Mouse (Mus musculus): ENCODE measurements around the gene Lypd6b.

Gene Lypd6b

DNA sequence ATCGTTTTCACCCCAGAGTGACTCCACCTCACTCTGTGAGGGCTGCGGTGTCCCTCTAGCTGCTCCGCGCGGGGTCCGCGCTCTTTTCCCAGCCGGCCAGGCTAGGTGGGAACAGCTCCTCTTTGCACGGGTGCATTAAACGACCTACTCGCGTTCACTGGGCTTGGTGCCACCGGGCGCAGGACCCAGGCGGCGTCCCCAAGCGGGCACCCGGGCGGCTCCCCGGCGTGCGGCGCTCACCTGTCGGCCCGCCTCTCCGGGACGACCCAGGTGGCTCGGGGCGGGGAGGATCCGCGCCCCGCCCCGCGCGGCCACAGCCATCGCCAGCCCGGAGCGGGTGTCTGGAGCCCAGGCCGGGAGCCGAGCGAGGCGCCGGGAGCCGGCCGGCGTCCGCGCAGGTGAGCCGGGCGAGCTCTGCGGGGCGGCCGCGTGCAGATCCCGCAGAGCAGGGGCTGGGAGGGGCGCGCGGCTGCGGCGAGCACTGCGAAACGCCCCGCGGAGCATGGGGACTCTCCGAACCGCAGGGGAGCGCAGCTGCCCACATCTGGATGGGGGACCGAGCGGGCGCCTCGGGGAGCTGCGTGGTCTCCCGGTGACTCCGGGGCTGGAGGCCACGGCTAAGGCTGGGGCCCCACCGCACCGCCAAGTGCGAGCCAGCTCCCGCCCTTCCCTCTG lies at the start of gene Lypd6b:
Gene Lypd6b (plus strand): TSS at position 313 of the 675 bp plus-strand sequence.
- peak within 1 kb of the TSS; percentile 83 for H3K4me3 ChIP-seq (replicated peaks; ENCODE audit: low read length)
- TF ChIP-seq CTCF (conservative IDR thresholded peaks at IDR 0.05; ENCODE audit: low read length): no peak
- TF ChIP-seq POU5F1 (IDR thresholded peaks at IDR 0.05; ENCODE audit: borderline replicate concordance, low read length): no peak
- no peak for TF ChIP-seq NANOG (IDR thresholded peaks at IDR 0.05; ENCODE audit: borderline replicate concordance, low read length)
- H3K4me1 ChIP-seq (replicated peaks; ENCODE audit: low read depth, low read length): peaks cover 12% of the 10 kb centered on the region
- no peaks in the 10 kb centered on the region for H3K36me3 ChIP-seq (ENCODE audit: insufficient read depth, low read length)
- H3K9me3 ChIP-seq (ENCODE audit: low read length): no peaks in the 10 kb centered on the region
- H3K27me3 ChIP-seq (ENCODE audit: insufficient read depth, low read length): peaks cover 65% of the 10 kb centered on the region

DNA sequence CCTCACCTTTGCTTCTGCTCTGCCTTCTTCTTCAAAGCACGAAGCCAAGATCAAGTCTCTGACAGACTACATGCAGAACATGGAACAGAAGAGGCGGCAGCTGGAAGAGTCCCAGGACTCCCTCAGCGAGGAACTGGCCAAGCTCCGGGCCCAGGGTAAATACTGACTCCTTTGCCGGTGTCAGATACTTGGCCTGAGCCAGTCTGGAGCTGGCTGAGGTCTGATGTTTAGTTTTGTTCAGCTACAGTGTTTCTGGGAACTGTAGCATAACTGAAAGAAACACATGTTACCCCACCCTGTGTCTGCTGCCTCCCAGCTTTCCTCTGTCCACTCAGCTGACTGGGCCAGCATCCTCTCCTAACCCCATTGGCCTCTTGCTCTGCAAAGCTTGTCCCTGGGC lies 48.4 kb upstream of the Lypd6b start:
- H3K27me3 ChIP-seq (ENCODE audit: insufficient read depth, low read length): no peaks in the 10 kb centered on the region
- H3K36me3 ChIP-seq (ENCODE audit: insufficient read depth, low read length): peaks cover 31% of the 10 kb centered on the region
- H3K4me1 ChIP-seq (replicated peaks; ENCODE audit: low read depth, low read length): peaks cover 11% of the 10 kb centered on the region
- no peak for TF ChIP-seq POU5F1 (IDR thresholded peaks at IDR 0.05; ENCODE audit: borderline replicate concordance, low read length)
- no peak for TF ChIP-seq NANOG (IDR thresholded peaks at IDR 0.05; ENCODE audit: borderline replicate concordance, low read length)
- no peak for TF ChIP-seq CTCF (conservative IDR thresholded peaks at IDR 0.05; ENCODE audit: low read length)
- H3K4me3 ChIP-seq (replicated peaks; ENCODE audit: low read length): no peak overlapping the region
- H3K9me3 ChIP-seq (ENCODE audit: low read length): no peaks in the 10 kb centered on the region

DNA sequence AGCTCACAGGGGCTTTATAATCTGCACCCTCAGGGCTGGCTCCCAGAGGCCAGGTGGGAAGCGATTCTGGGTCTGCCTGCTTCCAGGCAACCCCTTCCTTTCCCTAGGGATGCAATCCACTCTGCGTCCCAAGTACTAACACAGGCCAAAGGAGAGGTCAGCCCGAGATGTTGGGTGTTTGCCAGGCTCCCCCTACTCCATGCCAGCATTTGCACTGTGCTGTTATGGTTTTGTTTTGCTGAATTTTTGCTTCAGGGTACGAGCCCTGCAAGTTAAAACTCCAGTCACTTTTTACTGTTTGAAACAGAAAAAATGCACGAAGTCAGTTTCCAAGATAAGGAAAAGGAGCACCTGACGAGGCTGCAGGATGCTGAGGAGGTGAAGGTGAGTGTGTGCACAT lies 46.5 kb upstream of the Lypd6b start:
- Histone ChIP-seq H3K36me3 (ENCODE audit: insufficient read depth, low read length) (peaks cover 23% of the 10 kb centered on the region), H3K9me3 (ENCODE audit: low read length) (no peaks in the 10 kb centered on the region)
- no peak for TF ChIP-seq POU5F1 (IDR thresholded peaks at IDR 0.05; ENCODE audit: borderline replicate concordance, low read length)
- no peak for TF ChIP-seq NANOG (IDR thresholded peaks at IDR 0.05; ENCODE audit: borderline replicate concordance, low read length)
- no peak for TF ChIP-seq CTCF (conservative IDR thresholded peaks at IDR 0.05; ENCODE audit: low read length)

DNA sequence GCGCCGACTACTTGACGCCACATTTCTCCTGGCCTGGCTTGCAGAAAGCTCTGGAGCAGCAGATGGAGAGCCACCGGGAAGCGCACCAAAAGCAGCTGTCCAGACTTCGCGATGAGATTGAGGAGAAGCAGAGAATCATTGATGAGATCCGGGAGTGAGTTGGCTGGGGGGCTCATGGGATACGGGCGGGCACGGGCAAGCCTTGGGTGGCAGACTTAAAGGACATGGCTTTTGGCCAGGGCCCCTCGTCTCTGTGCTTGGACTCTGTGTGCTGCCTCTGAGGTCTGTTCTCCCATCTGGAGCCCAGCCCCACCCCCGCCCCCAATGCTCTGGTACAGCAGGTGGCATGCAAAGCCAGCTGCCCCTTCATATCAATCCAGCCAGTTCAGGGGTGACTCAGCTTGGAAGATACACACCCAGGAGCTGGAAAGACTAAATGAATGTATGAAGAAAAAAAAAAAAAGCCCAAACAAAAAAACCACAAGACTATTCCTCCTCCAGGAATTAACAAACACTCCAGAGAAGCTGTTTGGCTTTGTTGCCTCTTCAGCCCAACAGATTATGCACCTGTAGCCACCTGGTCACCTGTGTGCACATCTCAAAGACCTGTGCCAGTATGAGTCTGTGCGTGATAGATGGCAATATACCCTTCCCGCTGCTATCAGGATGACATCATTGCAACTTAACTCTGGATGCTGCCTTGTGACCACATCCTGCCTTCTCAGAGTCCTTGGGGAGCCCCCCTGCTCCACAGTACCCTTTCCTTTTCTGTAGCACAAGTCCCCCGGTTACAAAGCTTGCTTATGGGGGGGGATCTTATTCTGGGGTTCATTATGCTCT lies 45.4 kb upstream of the Lypd6b start:
- Histone ChIP-seq H3K4me3 (replicated peaks; ENCODE audit: low read length) (no peak overlapping the region), H3K36me3 (ENCODE audit: insufficient read depth, low read length) (peaks cover 24% of the 10 kb centered on the region)
- TF ChIP-seq POU5F1 (IDR thresholded peaks at IDR 0.05; ENCODE audit: borderline replicate concordance, low read length) (no peak), CTCF (conservative IDR thresholded peaks at IDR 0.05; ENCODE audit: low read length) (no peak), NANOG (IDR thresholded peaks at IDR 0.05; ENCODE audit: borderline replicate concordance, low read length) (no peak)

More for the DNA sequence above, 46.5 kb upstream of the Lypd6b start:
- peaks cover 26% of the 10 kb centered on the region for H3K4me1 ChIP-seq (replicated peaks; ENCODE audit: low read depth, low read length)
- no peak overlapping the region for H3K4me3 ChIP-seq (replicated peaks; ENCODE audit: low read length)
- no peaks in the 10 kb centered on the region for H3K27me3 ChIP-seq (ENCODE audit: insufficient read depth, low read length)

DNA sequence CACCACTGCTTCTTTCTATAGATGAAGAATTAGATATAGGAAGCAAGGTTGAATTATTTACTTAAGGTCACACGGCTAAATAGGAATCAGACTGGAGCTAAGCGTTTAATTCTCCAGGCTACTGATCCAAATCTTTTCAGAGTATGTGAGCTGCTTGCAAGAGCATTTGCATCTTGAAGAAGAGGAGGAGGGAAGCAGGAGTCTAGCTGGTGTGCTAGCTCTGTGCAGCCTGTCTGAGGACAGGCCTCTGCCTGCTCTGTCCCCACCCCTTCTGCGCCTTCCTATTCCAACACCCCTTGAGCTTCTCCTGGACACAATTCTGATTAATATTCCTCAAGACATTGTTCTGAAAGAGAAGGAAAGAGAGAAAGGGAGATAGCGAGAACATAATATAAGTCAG lies 44.6 kb upstream of the Lypd6b start:
- peaks cover 26% of the 10 kb centered on the region for H3K4me1 ChIP-seq (replicated peaks; ENCODE audit: low read depth, low read length)
- H3K27me3 ChIP-seq (ENCODE audit: insufficient read depth, low read length): no peaks in the 10 kb centered on the region
- no peaks in the 10 kb centered on the region for H3K9me3 ChIP-seq (ENCODE audit: low read length)
- H3K36me3 ChIP-seq (ENCODE audit: insufficient read depth, low read length): peaks cover 26% of the 10 kb centered on the region
- H3K4me3 ChIP-seq (replicated peaks; ENCODE audit: low read length): no peak overlapping the region
- TF ChIP-seq POU5F1 (IDR thresholded peaks at IDR 0.05; ENCODE audit: borderline replicate concordance, low read length): no peak
- TF ChIP-seq NANOG (IDR thresholded peaks at IDR 0.05; ENCODE audit: borderline replicate concordance, low read length): no peak
- no peak for TF ChIP-seq CTCF (conservative IDR thresholded peaks at IDR 0.05; ENCODE audit: low read length)

More for the DNA sequence above, 45.4 kb upstream of the Lypd6b start:
- no peaks in the 10 kb centered on the region for H3K27me3 ChIP-seq (ENCODE audit: insufficient read depth, low read length)
- peaks cover 26% of the 10 kb centered on the region for H3K4me1 ChIP-seq (replicated peaks; ENCODE audit: low read depth, low read length)
- H3K9me3 ChIP-seq (ENCODE audit: low read length): no peaks in the 10 kb centered on the region

DNA sequence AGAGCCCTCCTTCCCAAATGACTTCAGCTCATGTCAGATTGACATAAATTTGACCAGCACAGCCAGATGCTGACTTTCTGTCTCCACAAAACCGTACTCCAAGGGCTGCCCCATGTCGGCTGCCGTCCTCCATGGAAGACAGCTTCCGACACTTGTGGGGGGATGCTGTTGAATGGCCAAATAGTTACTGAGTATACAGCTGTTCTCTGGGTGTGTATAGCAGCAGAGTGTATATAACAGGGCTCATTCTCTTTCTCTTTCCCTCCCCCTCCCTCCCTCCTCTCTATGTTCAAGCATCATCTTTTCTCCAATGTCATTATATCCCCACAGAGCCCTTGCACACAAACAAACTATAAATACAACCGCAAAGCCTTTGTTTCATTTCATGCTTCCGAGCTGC lies 43.7 kb upstream of the Lypd6b start:
- Histone ChIP-seq H3K9me3 (ENCODE audit: low read length) (no peaks in the 10 kb centered on the region), H3K36me3 (ENCODE audit: insufficient read depth, low read length) (peaks cover 23% of the 10 kb centered on the region), H3K4me1 (replicated peaks; ENCODE audit: low read depth, low read length) (peaks cover 26% of the 10 kb centered on the region), H3K4me3 (replicated peaks; ENCODE audit: low read length) (no peak overlapping the region), H3K27me3 (ENCODE audit: insufficient read depth, low read length) (no peaks in the 10 kb centered on the region)
- TF ChIP-seq CTCF (conservative IDR thresholded peaks at IDR 0.05; ENCODE audit: low read length) (no peak), POU5F1 (IDR thresholded peaks at IDR 0.05; ENCODE audit: borderline replicate concordance, low read length) (no peak), NANOG (IDR thresholded peaks at IDR 0.05; ENCODE audit: borderline replicate concordance, low read length) (no peak)

DNA sequence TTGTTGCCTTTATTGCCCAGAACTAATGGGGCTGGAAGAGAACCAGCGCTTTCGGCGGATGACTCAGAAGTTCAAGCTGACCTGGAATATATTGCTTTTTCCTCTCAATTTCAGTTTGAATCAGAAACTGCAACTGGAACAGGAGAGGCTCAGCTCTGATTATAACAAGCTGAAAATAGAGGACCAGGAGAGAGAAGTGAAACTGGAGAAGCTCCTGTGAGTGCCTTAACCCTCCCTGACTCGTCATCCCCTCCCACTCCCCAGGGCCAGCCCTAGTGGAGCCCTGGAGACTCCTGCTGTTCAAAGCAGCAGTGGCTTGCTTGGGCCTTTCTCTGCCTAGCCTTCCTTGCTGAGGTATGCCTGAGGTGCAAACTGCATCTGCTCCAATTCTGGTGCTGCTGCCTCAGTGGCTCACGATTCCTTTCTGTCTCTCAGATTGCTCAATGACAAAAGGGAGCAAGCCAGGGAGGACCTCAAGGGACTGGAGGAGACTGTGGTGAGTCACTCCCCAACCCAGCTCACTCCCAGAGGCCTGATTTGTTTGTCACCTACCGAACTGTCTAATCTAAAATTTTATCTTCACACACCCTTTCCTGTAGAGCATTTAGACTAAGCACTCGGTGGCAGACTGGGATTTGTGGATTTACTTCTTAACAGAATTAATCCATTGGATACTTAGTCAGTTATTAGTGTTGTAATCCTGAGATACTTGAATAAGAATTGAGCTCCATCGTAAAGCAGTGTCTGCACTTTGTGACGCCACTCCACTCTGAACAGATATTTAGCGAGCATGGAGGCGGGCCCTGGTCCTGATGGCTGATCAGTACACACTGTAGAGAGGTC lies 43.0 kb upstream of the Lypd6b start:
- Histone ChIP-seq H3K9me3 (ENCODE audit: low read length) (no peaks in the 10 kb centered on the region), H3K4me3 (replicated peaks; ENCODE audit: low read length) (no peak overlapping the region), H3K36me3 (ENCODE audit: insufficient read depth, low read length) (peaks cover 17% of the 10 kb centered on the region), H3K27me3 (ENCODE audit: insufficient read depth, low read length) (no peaks in the 10 kb centered on the region), H3K4me1 (replicated peaks; ENCODE audit: low read depth, low read length) (peaks cover 26% of the 10 kb centered on the region)
- TF ChIP-seq NANOG (IDR thresholded peaks at IDR 0.05; ENCODE audit: borderline replicate concordance, low read length) (no peak), CTCF (conservative IDR thresholded peaks at IDR 0.05; ENCODE audit: low read length) (no peak)
